Mouse (Mus musculus): Measurements from ENCODE around the gene 9130409I23Rik.

DNA sequence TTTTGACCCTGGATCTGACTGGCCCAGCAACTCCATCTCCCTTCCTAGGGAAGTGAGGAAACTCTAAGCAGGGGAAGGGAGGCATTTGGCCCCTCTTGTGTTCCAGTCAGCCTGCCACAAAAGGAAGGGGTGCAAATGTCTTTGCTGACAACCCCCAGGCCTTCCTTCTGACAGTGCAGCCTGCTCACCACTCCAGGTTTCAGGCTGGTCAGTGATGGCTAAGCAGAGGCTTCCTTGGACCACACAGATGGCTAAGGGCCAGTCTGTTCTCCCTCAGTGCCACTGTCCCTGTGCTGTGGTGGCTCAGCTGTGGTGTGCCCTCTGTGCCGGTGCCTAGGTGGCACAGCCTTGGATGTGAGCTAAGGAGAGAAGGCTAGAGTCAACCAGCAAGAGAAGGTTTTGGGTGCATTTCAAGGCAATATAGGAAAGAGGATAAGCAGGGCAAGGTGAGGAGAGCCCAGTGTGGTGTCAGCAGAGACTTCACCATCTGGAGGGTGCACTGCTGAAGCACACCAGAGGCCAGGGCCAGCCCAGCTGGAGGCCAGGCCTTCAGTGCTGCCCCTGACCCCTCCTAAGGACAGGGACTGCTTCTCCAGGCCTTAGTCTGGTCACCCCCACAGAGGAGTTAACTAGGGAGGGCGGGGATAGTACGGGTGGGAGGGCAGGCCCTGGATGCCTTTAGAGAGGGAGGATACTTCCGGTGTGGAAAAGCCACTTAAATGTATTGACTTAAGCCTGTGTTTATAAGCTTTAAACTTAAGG, 40.7 kb upstream of the 9130409I23Rik start:
- TF ChIP-seq CTCF (IDR thresholded peaks at IDR 0.05), result no peak
- TF ChIP-seq EP300 (IDR thresholded peaks at IDR 0.05; ENCODE audit: insufficient read depth, low read depth, low read length), result no peak
- TF ChIP-seq POLR2A (IDR thresholded peaks at IDR 0.05; ENCODE audit: insufficient read depth, low read depth, low read length), result no peak
